Mouse (Mus musculus) retina, adult 2 months (tissue): ENCODE measurements around the gene Atrn.

Experiments used
- DNase-seq: peaks from one replicate; pipeline ENCODE4 v3.0.0-alpha.2; 2012; ENCODE audit warnings: low read depth, low spot score

Gene Atrn

GRCm38 (mm10) chr2:131072536-131072935, 166.2 kb downstream of the Atrn start:
- no peak for DNase-seq
